Mouse (Mus musculus) heart, embryonic 15.5 days (tissue): ENCODE results near the gene Eepd1. TPM values are rescaled to one million over a fixed set of nuclear protein-coding genes. Genes with fewer than 3 reads are reported as not detected.

Experiments
- ATAC-seq: fragments of 200-750 bp; cut with Nextera tagmentation; replicated peaks from 2 replicates; pipeline ENCODE4 v1.8.0; 2017; ENCODE audit warnings: low read depth, moderate TSS enrichment; ENCODE audit not compliant: insufficient number of reproducible peaks, insufficient read depth, low FRiP score
- H3K27ac ChIP-seq: fragments of 300-500 bp; sonication (generic); 2 replicates; pipeline ENCODE4 v1.5.1; 2015; ENCODE audit warnings: mild to moderate bottlenecking, inconsistent platforms
- H3K27me3 ChIP-seq: fragments of 300-500 bp; sonication (generic); 2 replicates; pipeline ENCODE4 v1.6.1; 2015; ENCODE audit warnings: inconsistent platforms
- H3K36me3 ChIP-seq: fragments of 300-500 bp; sonication (generic); 2 replicates; pipeline ENCODE4 v1.6.1; 2015; ENCODE audit warnings: mild to moderate bottlenecking, inconsistent platforms
- H3K4me1 ChIP-seq: fragments of 300-500 bp; sonication (generic); replicated peaks from 2 replicates; pipeline ENCODE4 v1.6.1; 2015; ENCODE audit warnings: inconsistent platforms
- H3K4me2 ChIP-seq: fragments of 300-500 bp; sonication (generic); 2 replicates; pipeline ENCODE4 v1.6.1; 2015; ENCODE audit warnings: inconsistent platforms, mild to moderate bottlenecking, moderate library complexity
- H3K4me3 ChIP-seq: fragments of 300-500 bp; sonication (generic); 2 replicates; pipeline ENCODE4 v1.5.1; 2015; ENCODE audit warnings: mild to moderate bottlenecking, inconsistent platforms
- H3K9ac ChIP-seq: fragments of 300-500 bp; sonication (generic); 2 replicates; pipeline ENCODE4 v1.6.1; 2015; ENCODE audit warnings: mild to moderate bottlenecking, inconsistent platforms
- H3K9me3 ChIP-seq: fragments of 300-500 bp; sonication (generic); replicated peaks from 2 replicates; pipeline ENCODE4 v1.6.1; 2016; ENCODE audit warnings: inconsistent platforms
- WGBS: fragments of 180-500 bp; shearing (Covaris S2); methylation state at CpG from one replicate; pipeline ENCODE4 v1.1.7; 2015; ENCODE audit warnings: mixed read lengths; 5-methylcytosine and 5-hydroxymethylcytosine counted together
- polyA plus RNA-seq: library from polyadenylated mRNA; unstranded; fragments of >200 nt; fragmentation: Nextera tagmentation; extraction: Ambion mirVana; gene quantifications from 2 replicates; pipeline ENCODE4 v1.2.1, GENCODE M21; 2015

Gene Eepd1
- polyA plus RNA-seq, 1 experiment from 2014 or later, result 21.5 TPM

GRCm38 (mm10) chr9:25578674-25579596, 97.6 kb downstream of the Eepd1 start:
- no peak overlapping the region for H3K9ac ChIP-seq
- peaks cover 22% of the 10 kb centered on the region for H3K4me1 ChIP-seq
- no peak overlapping the region for H3K27ac ChIP-seq
- H3K4me3 ChIP-seq, result no peak overlapping the region
- H3K4me2 ChIP-seq, result no peak overlapping the region
- no peaks in the 10 kb centered on the region for H3K9me3 ChIP-seq
- no peaks in the 10 kb centered on the region for H3K36me3 ChIP-seq
- 70% methylated on average over 7 of the region's 7 CpGs for WGBS
- no peak for ATAC-seq
- H3K27me3 ChIP-seq, result no peaks in the 10 kb centered on the region

GRCm38 (mm10) chr9:25583621-25584020, 102.3 kb downstream of the Eepd1 start:
- Histone ChIP-seq H3K4me2 (no peak overlapping the region), H3K27ac (no peak overlapping the region), H3K9me3 (no peaks in the 10 kb centered on the region), H3K27me3 (no peaks in the 10 kb centered on the region), H3K9ac (no peak overlapping the region), H3K4me1 (peaks cover 14% of the 10 kb centered on the region; the same call in 1 of the 2 replicates), H3K36me3 (0 out of 2 replicates have a peak, but pooled peaks cover 2% of the 10 kb centered on the region), H3K4me3 (no peak overlapping the region)
- no peak for ATAC-seq
- 91% methylated on average over 2 of the region's 2 CpGs for WGBS

GRCm38 (mm10) chr9:25585614-25586013, 104.3 kb downstream of the Eepd1 start:
- Histone ChIP-seq H3K27me3 (no peaks in the 10 kb centered on the region), H3K36me3 (peaks cover 9% of the 10 kb centered on the region; the same call in 1 of the 2 replicates), H3K9ac (no peak overlapping the region), H3K4me3 (no peak overlapping the region), H3K4me1 (peaks cover 9% of the 10 kb centered on the region; the same call in 1 of the 2 replicates), H3K27ac (no peak overlapping the region), H3K9me3 (no peaks in the 10 kb centered on the region), H3K4me2 (no peak overlapping the region)
- 22% methylated on average over 1 of the region's 1 CpGs for WGBS
- no peak for ATAC-seq

GRCm38 (mm10) chr9:25588581-25588980, 107.2 kb downstream of the Eepd1 start:
- no peak for ATAC-seq
- WGBS, result 63% methylated on average over 2 of the region's 2 CpGs
- peaks cover 17% of the 10 kb centered on the region for H3K4me1 ChIP-seq

GRCm38 (mm10) chr9:25590740-25591139, 109.4 kb downstream of the Eepd1 start:
- 36% methylated on average over 4 of the region's 4 CpGs for WGBS
- H3K9ac ChIP-seq, result no peak overlapping the region
- no peak for ATAC-seq
- no peak overlapping the region for H3K4me3 ChIP-seq
- no peaks in the 10 kb centered on the region for H3K27me3 ChIP-seq
- H3K9me3 ChIP-seq, result no peaks in the 10 kb centered on the region
- no peak overlapping the region for H3K27ac ChIP-seq
- H3K4me1 ChIP-seq, result peaks cover 15% of the 10 kb centered on the region
- H3K4me2 ChIP-seq, result no peak overlapping the region
- H3K36me3 ChIP-seq, result peaks cover 9% of the 10 kb centered on the region; the same call in 1 of the 2 replicates

More at GRCm38 (mm10) chr9:25588581-25588980, 107.2 kb downstream of the Eepd1 start:
- H3K9ac ChIP-seq, result no peak overlapping the region
- no peak overlapping the region for H3K27ac ChIP-seq
- H3K4me2 ChIP-seq, result no peak overlapping the region
- H3K36me3 ChIP-seq, result peaks cover 9% of the 10 kb centered on the region; the same call in 1 of the 2 replicates
- no peak overlapping the region for H3K4me3 ChIP-seq
- H3K9me3 ChIP-seq, result no peaks in the 10 kb centered on the region
- no peaks in the 10 kb centered on the region for H3K27me3 ChIP-seq

GRCm38 (mm10) chr9:25591390-25592354, 110.3 kb downstream of the Eepd1 start:
- Histone ChIP-seq H3K9ac (no peak overlapping the region), H3K4me1 (peaks cover 15% of the 10 kb centered on the region), H3K36me3 (peaks cover 9% of the 10 kb centered on the region; the same call in 1 of the 2 replicates), H3K27me3 (no peaks in the 10 kb centered on the region), H3K9me3 (no peaks in the 10 kb centered on the region), H3K4me2 (peak overlapping the region; percentile 56), H3K27ac (no peak overlapping the region), H3K4me3 (peak overlapping the region; percentile 22)
- 26% methylated on average over 15 of the region's 15 CpGs for WGBS
- 0 out of 2 replicates have a peak, but pooled peaks have one; percentile 33 for ATAC-seq

GRCm38 (mm10) chr9:25592355-25592955, 111.1 kb downstream of the Eepd1 start:
- 40% methylated on average over 4 of the region's 4 CpGs for WGBS
- no peaks in the 10 kb centered on the region for H3K9me3 ChIP-seq
- no peak for ATAC-seq

GRCm38 (mm10) chr9:25624744-25625143, 143.4 kb downstream of the Eepd1 start:
- WGBS, result 62% methylated on average over 2 of the region's 2 CpGs

More at GRCm38 (mm10) chr9:25592355-25592955, 111.1 kb downstream of the Eepd1 start:
- Histone ChIP-seq H3K4me3 (no peak overlapping the region), H3K9ac (no peak overlapping the region), H3K4me1 (peaks cover 15% of the 10 kb centered on the region), H3K36me3 (peaks cover 7% of the 10 kb centered on the region; the same call in 1 of the 2 replicates), H3K4me2 (no peak overlapping the region), H3K27ac (no peak overlapping the region), H3K27me3 (no peaks in the 10 kb centered on the region)

GRCm38 (mm10) chr9:25629531-25630099, 148.3 kb downstream of the Eepd1 start:
- 71% methylated on average over 5 of the region's 5 CpGs for WGBS
- no peak overlapping the region for H3K4me3 ChIP-seq
- no peak overlapping the region for H3K9ac ChIP-seq
- H3K4me2 ChIP-seq, result no peak overlapping the region
- H3K36me3 ChIP-seq, result no peaks in the 10 kb centered on the region
- H3K27ac ChIP-seq, result no peak overlapping the region
- no peak for ATAC-seq
- no peaks in the 10 kb centered on the region for H3K4me1 ChIP-seq
- H3K27me3 ChIP-seq, result no peaks in the 10 kb centered on the region
- no peaks in the 10 kb centered on the region for H3K9me3 ChIP-seq

More at GRCm38 (mm10) chr9:25624744-25625143, 143.4 kb downstream of the Eepd1 start:
- Histone ChIP-seq H3K27ac (no peak overlapping the region), H3K4me1 (no peaks in the 10 kb centered on the region), H3K4me3 (no peak overlapping the region), H3K36me3 (no peaks in the 10 kb centered on the region), H3K9ac (no peak overlapping the region), H3K27me3 (no peaks in the 10 kb centered on the region), H3K9me3 (no peaks in the 10 kb centered on the region), H3K4me2 (no peak overlapping the region)
- ATAC-seq, result no peak
